Mouse (Mus musculus): ENCODE data around the gene Rora.

Gene Rora

GRCm38 (mm10) chr9:69347796-69348195 lies 694.2 kb downstream of the Rora start:
- 79% methylated on average over 6 of the region's 6 CpGs for WGBS

- 97% methylated on average over 2 of the region's 2 CpGs for WGBS
Observed at GRCm38 (mm10) chr9:69349537-69349936, 696.0 kb downstream of the Rora start.

GRCm38 (mm10) chr9:69354228-69354627 lies 700.6 kb downstream of the Rora start:
- 78% methylated on average over 6 of the region's 6 CpGs for WGBS

GRCm38 (mm10) chr9:69357834-69358233 lies 704.2 kb downstream of the Rora start:
- WGBS = 43% methylated on average over 3 of the region's 3 CpGs

GRCm38 (mm10) chr9:69358797-69359196 lies 705.2 kb downstream of the Rora start:
- 63% methylated on average over 6 of the region's 6 CpGs for WGBS

GRCm38 (mm10) chr9:69361951-69362445 lies 708.4 kb downstream of the Rora start:
- 78% methylated on average over 8 of the region's 8 CpGs for WGBS

GRCm38 (mm10) chr9:69362766-69363165 lies 709.2 kb downstream of the Rora start:
- 68% methylated on average over 4 of the region's 4 CpGs for WGBS

GRCm38 (mm10) chr9:69364117-69364516 lies 710.5 kb downstream of the Rora start:
- 69% methylated on average over 16 of the region's 16 CpGs for WGBS

GRCm38 (mm10) chr9:69367055-69367454 lies 713.5 kb downstream of the Rora start:
- WGBS = 76% methylated on average over 4 of the region's 4 CpGs

GRCm38 (mm10) chr9:69368071-69368470 lies 714.5 kb downstream of the Rora start:
- 66% methylated on average over 8 of the region's 8 CpGs for WGBS

GRCm38 (mm10) chr9:69371046-69371724 lies 717.6 kb downstream of the Rora start:
- 59% methylated on average over 11 of the region's 11 CpGs for WGBS

- 38% methylated on average over 4 of the region's 4 CpGs for WGBS
Observed at GRCm38 (mm10) chr9:69372871-69373270, 719.3 kb downstream of the Rora start.

GRCm38 (mm10) chr9:69376982-69377653 lies 723.5 kb downstream of the Rora start:
- 84% methylated on average over 4 of the region's 4 CpGs for WGBS

- 80% methylated on average over 3 of the region's 3 CpGs for WGBS
Observed at GRCm38 (mm10) chr9:69377654-69378045, 724.1 kb downstream of the Rora start.

GRCm38 (mm10) chr9:69380546-69380945 lies 727.0 kb downstream of the Rora start:
- WGBS = 75% methylated on average over 1 of the region's 1 CpGs

- 74% methylated on average over 7 of the region's 7 CpGs for WGBS
Observed at GRCm38 (mm10) chr9:69381741-69382140, 728.2 kb downstream of the Rora start.

- 91% methylated on average over 17 of the region's 17 CpGs for WGBS
Observed at GRCm38 (mm10) chr9:69384475-69384874, 730.9 kb downstream of the Rora start.

GRCm38 (mm10) chr9:69384905-69385304 lies 731.3 kb downstream of the Rora start:
- 67% methylated on average over 1 of the region's 1 CpGs for WGBS

- WGBS = 87% methylated on average over 4 of the region's 4 CpGs
Observed at GRCm38 (mm10) chr9:69387296-69387695, 733.7 kb downstream of the Rora start.

GRCm38 (mm10) chr9:69390631-69391030 lies 737.0 kb downstream of the Rora start:
- 65% methylated on average over 4 of the region's 4 CpGs for WGBS

- WGBS = 89% methylated on average over 5 of the region's 5 CpGs
Observed at GRCm38 (mm10) chr9:69394234-69394633, 740.6 kb downstream of the Rora start.

- 65% methylated on average over 2 of the region's 2 CpGs for WGBS
Observed at GRCm38 (mm10) chr9:69397432-69397759, 743.8 kb downstream of the Rora start.

GRCm38 (mm10) chr9:69397760-69398452 lies 744.3 kb downstream of the Rora start, which contains the start of gene Ice2:
Gene Ice2, plus strand, starts transcription at chr9:69397906.
- WGBS = under 1% methylated on average over 53 of the region's 53 CpGs

Data from cerebral cortex, adult 2 months (tissue).